Mouse (Mus musculus) MN1 (cell line): ENCODE results near the gene Abcc6.
A peak's percentile ranks its signal among the peaks of the same experiment; 100 is the strongest.

ENCODE experiments used
- DNase-seq: peaks from one replicate; pipeline ENCODE4 v3.0.0-alpha.2; 2016; ENCODE audit warnings: low spot score

The Abcc6 gene

GRCm38 (mm10) chr7:46030145-46030488 is at the start of gene Abcc6:
Gene Abcc6 (minus strand): TSS chr7:46030302.
- DNase-seq, result no peak

DNA sequence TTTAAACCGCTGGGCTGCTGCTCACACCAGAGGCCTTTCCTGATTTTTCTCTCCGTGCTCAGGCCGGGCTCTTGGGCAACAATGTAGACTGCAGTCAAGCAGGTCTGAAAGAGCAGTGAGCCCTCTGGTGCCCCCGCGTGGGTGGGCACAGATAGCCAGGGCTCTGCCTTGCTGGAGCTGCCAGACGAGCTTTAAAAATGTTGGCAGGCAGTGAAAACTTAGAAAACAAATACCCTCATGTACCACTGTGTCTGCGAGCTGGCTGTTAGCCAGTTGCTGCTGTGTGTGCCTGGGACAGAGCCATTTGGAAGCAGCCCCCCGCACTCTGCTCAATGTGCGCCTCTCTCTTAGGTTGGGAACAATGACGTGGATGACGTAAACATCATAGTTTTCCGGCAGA is 47.6 kb upstream of the Abcc6 start:
- no peak for DNase-seq

DNA sequence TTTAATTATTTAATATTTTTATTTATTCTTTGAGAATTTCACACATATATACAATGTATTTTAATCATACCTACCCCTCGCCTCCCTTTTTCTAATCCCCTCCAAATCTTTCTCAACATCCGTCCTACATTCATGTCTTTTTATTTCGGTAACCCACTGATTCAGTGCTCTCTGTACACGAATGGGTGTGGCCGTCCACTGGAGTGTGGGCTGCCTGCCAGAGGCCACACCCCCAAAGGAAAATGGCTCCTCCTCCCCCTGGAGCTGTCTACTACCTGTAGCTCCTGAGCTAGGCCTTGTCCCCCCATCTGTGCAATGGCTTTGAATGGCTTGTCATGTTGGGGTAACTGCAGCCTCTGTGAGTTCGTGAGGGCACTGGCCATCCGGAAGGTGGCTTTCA is 46.7 kb upstream of the Abcc6 start:
- DNase-seq, result no peak

GRCm38 (mm10) chr7:46068831-46069230 is 38.7 kb upstream of the Abcc6 start:
- DNase-seq, result no peak

DNA sequence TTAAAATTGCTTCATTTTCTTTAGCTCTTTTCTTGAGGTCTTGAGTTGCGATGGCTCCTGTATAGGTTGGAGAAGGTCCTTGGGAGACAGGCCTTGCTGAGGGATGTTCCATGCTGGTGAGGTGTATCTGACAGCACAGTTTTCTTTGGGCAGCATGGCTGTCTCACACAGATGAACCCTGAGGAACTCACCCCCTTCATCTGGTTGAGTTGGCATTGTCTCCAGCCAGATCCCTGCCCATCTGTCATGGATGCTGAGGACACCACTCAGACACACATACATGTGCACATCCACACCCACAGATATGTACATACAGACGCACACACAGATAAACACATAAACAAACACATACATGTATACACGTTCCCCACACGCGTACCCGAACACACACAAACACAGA is 33.2 kb upstream of the Abcc6 start:
- no peak for DNase-seq

- DNase-seq, result no peak
These were observed 31.5 kb upstream of the Abcc6 start for GRCm38 (mm10) chr7:46061614-46062013.

GRCm38 (mm10) chr7:46060688-46061087 is 30.6 kb upstream of the Abcc6 start:
- no peak for DNase-seq

GRCm38 (mm10) chr7:46058882-46059281 is 28.8 kb upstream of the Abcc6 start:
- DNase-seq, result no peak

DNA sequence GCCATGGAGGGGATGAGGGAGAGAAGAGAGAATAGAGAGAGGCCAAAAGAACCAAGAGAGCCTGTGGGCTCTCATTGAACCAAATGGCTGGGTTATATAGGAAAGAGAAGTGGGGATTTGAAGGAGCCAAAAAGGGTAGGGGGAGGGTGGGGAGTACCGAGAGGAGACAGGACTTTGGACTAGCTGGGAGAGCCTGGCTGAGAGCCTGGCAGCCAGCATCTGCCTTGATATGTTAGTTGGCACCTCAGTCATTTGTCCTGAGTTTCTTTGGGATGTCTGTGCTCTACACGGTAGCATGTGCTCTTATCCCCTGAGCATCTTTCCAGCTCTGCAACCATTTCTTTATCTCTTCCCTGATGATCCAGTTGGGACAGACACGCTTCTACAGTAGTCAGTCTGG is 23.5 kb upstream of the Abcc6 start:
- DNase-seq, result no peak

DNA sequence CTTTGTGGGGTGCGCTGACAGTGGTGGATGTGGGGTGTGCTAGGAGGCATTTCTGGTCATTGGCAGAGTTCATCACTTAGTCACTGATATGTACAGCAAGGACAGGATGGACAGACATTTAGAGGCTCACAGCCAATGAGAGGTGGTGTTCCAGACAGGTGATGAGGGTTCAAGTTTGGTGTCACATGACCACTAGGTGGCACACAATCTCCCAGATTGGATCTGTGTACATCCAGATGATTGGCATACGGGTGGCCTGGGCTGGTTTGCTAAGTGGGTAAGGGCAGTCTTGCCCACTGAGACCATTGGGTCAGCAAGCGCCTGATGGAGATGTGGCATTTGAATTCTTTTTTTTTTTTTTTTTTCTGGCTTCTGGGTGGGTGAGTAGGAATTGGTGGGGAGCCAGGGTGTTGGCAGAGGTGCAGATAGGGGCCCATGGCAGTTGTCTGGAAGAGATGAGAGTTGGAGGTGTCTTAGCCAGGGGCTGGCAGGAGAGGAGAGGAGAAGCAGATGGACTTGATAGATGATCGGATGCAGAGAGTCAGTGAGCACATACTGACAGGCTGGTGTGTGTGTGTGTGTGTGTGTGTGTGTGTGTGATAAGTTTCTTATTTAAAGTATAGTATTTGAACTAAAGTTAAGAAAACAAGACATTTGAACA is 22.2 kb upstream of the Abcc6 start:
- DNase-seq, result no peak

DNA sequence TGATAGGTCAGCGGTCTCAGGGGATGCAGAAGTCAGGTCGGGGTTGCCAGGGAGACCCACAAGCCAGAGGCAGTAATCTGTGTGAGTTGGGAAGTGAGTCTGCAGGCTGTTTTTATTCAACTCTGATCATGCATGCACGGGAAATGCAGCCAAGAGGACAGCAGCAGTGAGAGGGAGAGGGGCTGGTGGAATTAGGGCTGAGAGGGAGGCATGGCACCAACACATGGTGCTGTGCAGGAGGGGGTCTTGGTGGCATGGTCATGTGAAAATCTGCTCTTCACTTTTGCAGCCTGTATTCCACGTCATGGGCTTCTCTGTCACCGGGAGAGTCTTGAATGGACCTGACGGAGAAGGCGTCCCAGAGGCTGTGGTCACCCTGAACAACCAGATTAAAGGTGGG is 19.9 kb upstream of the Abcc6 start:
- no peak for DNase-seq

DNA sequence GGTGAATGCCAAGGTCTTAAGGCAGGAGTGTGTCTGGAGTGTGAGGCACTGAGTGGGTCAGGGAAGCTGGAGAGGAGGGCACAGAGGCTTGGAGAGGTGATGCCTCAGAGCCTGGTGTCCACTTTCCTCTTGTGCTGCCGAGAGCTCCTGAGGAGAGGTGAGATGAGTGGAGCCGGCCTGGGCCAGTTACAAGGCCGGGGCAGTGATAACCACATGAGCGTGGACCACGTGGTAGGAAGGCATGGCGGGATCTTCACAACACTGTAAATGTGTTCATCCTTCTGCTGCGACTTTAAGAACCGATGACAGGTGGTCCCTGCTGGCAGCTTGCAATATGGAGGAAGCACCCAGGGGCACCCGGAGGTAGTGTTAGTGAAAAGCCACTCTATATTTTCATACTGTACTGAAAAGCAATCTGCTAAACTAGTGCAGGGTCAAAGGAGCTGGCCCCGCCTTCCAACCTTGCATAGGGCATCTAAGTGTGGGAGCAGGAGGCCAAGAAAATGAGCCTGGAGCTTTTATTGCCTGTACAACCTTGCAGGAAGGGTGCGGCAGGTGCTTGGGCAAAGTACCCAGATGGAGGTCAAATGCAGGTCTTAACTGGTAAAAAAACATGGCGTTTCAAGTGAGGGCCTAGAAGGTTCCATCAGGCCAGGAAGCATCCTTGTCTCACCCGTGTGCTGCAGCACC is 17.9 kb upstream of the Abcc6 start:
- DNase-seq, result no peak

DNA sequence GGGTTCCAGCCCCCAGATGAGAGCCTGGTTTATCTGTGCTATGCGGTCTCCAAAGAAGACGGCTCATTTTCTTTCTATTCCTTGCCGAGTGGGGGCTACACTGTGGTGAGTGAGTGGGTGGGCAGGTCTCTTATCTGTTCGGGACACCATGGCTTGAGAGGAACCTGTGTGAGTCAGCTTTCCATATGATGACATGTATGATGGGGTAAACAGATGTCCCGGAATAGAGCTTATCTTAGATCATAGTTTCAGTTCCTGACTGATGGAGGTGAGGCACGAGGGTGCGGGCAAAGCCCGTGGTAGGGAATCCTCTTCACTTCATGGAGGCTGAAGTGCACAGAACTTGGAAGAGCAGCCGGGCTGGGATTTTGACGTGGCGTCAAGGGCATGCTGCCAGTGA is 15.8 kb upstream of the Abcc6 start:
- no peak for DNase-seq

GRCm38 (mm10) chr7:46044106-46044505 is 14.0 kb upstream of the Abcc6 start:
- no peak for DNase-seq

DNA sequence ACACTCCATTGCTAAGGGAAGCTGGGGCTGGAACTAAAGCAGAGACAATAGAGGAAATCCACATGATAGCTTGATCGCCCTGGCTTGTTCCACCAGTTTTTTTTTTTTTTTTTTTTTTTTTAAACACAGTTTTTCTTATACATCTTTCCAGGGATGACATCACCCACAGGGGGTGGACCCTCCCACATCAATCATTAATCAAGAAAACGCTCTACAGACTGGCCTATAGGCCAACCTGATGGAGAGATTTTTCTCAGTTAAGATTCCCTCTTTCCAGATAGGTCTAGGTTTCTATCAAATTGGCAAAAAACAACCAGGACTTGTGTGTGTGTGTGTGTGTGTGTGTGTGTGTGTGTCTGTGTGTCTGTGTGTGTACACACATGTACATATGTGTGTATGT is 9.8 kb upstream of the Abcc6 start:
- DNase-seq, result peak; percentile 14

- no peak for DNase-seq
These were observed 7.3 kb upstream of the Abcc6 start for GRCm38 (mm10) chr7:46037433-46037832.

- no peak for DNase-seq
These were observed 5.4 kb upstream of the Abcc6 start for GRCm38 (mm10) chr7:46035468-46035867.

DNA sequence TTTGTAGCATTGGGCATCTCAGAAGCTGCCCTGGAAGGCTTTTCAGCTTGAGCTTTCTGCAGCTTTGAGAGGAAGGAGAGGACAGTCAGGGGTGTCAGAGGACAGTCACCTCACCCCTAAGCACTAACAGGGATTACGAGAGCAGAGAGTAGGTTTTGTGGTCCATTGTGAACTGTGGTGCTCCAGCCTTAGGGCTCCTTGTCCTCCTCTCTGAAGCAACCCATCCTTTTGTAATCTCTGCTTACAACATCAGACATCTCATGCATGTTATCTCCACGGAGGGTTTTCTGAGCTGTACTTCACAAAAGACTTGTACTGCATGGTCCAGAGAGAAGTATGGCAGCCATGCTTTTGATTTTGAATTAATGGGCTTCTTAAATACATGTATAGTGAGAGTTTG is 4.9 kb upstream of the Abcc6 start:
- no peak for DNase-seq

GRCm38 (mm10) chr7:46033870-46034337 is 3.8 kb upstream of the Abcc6 start:
- DNase-seq, result no peak

DNA sequence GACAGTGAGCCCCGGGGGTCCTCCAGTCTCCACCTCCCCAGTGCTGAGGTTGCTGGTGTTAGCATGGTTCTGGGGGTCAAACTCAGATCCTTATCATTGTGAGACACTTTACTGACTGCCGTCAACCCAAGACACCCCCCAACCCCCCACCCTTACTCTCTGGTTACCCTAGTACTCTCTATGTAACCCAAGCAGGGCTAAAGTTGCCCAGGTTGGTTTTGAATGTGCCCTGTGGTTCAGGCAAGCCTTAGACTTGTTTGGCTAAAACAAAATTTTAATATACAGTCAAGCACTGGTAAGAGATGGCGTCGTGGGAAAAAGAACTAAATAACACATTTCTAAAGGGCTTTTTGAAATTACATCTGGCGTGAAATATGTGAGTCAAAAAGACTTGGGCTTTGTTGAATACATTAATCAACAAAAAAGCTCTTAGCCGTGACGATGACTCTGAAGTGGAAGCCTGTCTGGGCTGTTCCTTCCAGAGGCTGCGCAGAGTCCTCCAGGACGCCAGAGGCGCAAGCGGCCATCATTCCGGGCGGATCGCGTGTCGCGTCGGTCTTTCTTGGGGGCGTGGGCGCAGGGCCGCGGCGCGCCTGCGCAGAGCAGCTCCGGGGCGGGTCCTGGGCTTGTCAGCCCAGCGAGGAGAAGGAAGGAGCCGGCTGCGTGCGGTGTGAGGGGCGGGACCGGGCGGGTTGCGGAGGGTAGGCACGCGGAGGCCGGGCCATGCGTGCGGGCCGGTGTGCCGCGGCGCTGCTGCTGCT is 3.2 kb upstream of the Abcc6 start, which contains the start of gene Nomo1:
Gene Nomo1, plus strand, starts transcription at position 590 of the 761 bp plus-strand sequence.
- DNase-seq, result peak; percentile 96

- DNase-seq, result no peak
These were observed 973 bp upstream of the Abcc6 start for GRCm38 (mm10) chr7:46031075-46031474.

DNA sequence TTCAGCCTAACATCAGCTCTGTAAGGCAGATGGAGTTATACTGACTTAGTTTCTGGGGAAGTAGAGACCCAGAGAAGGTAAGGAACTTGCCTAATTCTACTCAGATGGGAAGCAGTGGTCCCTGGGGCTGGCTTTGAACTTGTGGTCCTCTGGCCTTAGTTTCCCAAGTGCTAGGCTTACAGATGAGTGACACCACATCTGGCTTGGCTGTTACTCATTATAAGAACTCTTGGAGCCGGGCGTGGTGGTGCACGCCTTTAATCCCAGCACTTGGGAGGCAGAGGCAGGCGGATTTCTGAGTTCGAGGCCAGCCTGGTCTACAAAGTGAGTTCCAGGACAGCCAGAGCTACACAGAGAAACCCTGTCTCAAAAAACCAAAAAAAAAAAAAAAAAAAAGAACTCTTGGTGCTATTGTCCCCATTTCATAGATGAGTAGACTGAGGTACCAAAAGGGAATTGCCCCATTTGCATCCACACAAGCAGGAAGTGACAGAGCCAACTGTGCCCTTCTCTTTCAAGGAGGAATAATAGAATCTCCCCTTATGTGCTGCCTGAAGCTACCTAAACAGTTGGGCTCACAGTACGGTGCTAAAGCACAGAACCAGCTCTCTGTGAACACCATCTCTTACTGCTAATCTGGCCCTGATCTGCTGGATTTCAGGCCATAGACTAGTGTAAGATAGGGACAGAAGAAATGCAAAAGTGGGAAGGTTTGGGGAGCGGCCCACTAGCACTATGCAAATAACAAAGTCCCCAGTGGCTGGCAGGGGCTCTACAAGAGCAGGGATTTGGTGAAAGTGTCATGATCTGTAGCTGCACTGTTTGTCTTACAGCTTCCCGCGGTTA is 580 bp downstream of the Abcc6 start:
- no peak for DNase-seq
